Mouse (Mus musculus) neural tube, embryonic 12.5 days (tissue): ENCODE results near the gene Setd5. TPM values are rescaled to one million over a fixed set of nuclear protein-coding genes. Genes with fewer than 3 reads are reported as not detected.

Experiments used
- ATAC-seq: fragments of 200-750 bp; cut with Nextera tagmentation; 2 replicates; pipeline ENCODE4 v1.8.0; 2017; ENCODE audit warnings: low read depth, mild to moderate bottlenecking, moderate TSS enrichment, moderate library complexity; ENCODE audit not compliant: low FRiP score
- H3K27ac ChIP-seq: fragments of 300-500 bp; sonication (generic); 2 replicates; pipeline ENCODE4 v1.5.1; 2016
- H3K27me3 ChIP-seq: fragments of 300-500 bp; sonication (generic); replicated peaks from 2 replicates; pipeline ENCODE4 v1.6.1; 2016; ENCODE audit warnings: mild to moderate bottlenecking
- H3K36me3 ChIP-seq: fragments of 300-500 bp; sonication (generic); 2 replicates; pipeline ENCODE4 v1.6.1; 2016; ENCODE audit warnings: mild to moderate bottlenecking
- H3K4me1 ChIP-seq: fragments of 300-500 bp; sonication (generic); 2 replicates; pipeline ENCODE4 v1.6.1; 2016
- H3K4me2 ChIP-seq: fragments of 300-500 bp; sonication (generic); replicated peaks from 2 replicates; pipeline ENCODE4 v1.6.1; 2016; ENCODE audit warnings: mild to moderate bottlenecking
- H3K4me3 ChIP-seq: fragments of 300-500 bp; sonication (generic); 2 replicates; pipeline ENCODE4 v1.5.1; 2016
- H3K9ac ChIP-seq: fragments of 300-500 bp; sonication (generic); 2 replicates; pipeline ENCODE4 v1.6.1; 2016; ENCODE audit warnings: mild to moderate bottlenecking
- H3K9me3 ChIP-seq: fragments of 300-500 bp; sonication (generic); 2 replicates; pipeline ENCODE4 v1.6.1; 2016; ENCODE audit warnings: mild to moderate bottlenecking
- WGBS: fragments of 180-500 bp; shearing (Covaris S2); methylation state at CpG from one replicate; pipeline ENCODE4 v1.1.7; 2016; 5-methylcytosine and 5-hydroxymethylcytosine counted together
- polyA plus RNA-seq: library from polyadenylated mRNA; unstranded; fragments of >200 nt; fragmentation: Nextera tagmentation; extraction: Ambion mirVana; gene quantifications from 2 replicates; pipeline ENCODE4 v1.2.1, GENCODE M21; 2016

Setd5 gene
- polyA plus RNA-seq, 1 experiment from 2014 or later, result 50.5 TPM

DNA sequence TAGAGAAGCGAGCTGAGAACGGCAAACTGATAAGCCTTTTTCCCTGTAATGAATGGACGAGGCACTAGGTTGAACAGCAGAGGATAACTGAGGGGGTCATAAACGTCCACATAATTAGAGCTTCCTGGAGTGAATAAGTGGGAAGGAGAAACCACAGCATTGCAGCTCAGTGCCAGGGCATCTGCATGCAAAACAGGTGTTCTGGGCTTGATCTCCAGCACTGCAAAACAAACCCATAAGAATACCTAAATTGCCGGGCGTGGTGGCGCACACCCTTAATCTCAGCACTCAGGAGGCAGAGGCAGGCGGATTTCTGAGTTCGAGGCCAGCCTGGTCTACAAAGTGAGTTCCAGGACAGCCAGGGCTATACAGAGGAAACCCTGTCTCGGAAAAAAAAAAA, 13.8 kb upstream of the Setd5 start:
- Histone ChIP-seq H3K4me1 (no peaks in the 10 kb centered on the region), H3K9me3 (no peaks in the 10 kb centered on the region), H3K27ac (no peak overlapping the region), H3K4me2 (no peak overlapping the region), H3K4me3 (no peak overlapping the region), H3K9ac (no peak overlapping the region), H3K36me3 (peaks cover 87% of the 10 kb centered on the region), H3K27me3 (no peaks in the 10 kb centered on the region)
- no peak for ATAC-seq
- WGBS, result 85% methylated on average over 10 of the region's 10 CpGs

DNA sequence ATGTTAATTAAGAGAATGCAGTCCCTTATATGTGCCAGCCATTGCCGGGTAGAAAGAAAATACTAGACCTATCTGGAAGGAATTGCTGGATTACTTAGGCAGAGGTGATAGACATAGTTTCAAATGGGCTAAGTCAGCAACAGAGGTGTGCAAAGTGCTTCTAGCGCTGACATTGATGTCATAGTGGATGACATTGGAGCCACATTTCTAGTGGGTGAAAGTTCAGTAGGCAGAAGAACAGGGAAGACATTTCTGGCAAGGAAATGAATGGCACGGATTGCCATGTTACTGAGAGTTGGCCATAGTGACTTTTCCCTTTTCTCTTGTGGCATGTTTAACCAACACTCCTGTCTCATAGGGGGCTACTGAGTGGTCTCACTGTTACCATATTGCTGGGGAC, 12.0 kb upstream of the Setd5 start:
- Histone ChIP-seq H3K27ac (no peak overlapping the region), H3K4me2 (no peak overlapping the region), H3K9me3 (no peaks in the 10 kb centered on the region), H3K4me1 (no peaks in the 10 kb centered on the region), H3K36me3 (peaks cover 82% of the 10 kb centered on the region), H3K27me3 (no peaks in the 10 kb centered on the region), H3K4me3 (no peak overlapping the region), H3K9ac (no peak overlapping the region)
- ATAC-seq, result no peak
- WGBS, result 95% methylated on average over 3 of the region's 3 CpGs

DNA sequence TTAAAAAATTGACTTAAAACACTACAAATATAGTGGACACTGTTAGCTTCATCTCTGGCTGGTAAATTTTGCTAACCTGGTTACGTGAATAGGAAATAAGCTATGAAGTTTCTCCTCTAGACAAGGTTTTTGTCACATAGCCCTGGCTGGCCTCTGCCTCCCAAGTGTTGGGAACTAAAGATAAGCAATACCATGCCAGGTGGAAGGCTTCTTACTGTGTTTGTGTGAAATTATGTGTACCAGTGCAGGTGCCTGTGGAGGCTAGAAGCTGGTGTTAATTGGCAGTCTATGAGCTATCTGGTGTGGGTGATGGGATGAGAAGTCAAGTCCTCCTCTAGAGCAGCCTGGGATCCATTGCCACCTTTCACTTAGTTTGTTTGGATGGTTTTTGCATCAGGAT, 8.0 kb upstream of the Setd5 start:
- no peaks in the 10 kb centered on the region for H3K9me3 ChIP-seq
- WGBS, result 100% methylated on average over 1 of the region's 1 CpGs

DNA sequence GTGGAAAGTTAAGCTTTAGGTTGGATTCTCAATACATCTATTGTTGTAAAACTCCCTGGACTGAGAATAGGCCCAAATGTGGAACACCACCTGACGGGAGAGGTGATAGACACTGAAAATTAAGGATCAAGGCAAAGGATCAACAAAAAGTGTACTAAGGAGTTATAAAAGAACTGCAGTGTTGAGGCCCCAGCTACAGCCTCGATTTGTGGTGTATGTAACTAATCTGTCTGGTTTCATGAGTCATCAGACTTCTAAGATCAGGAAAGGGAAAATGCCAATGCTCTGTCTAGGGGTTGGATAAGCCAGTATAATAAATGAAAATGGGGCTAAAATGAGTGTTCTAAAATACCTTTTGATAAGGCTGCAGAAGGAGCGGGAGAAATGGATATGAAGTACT, 1.9 kb upstream of the Setd5 start:
- 37% methylated on average over 3 of the region's 3 CpGs for WGBS
- Histone ChIP-seq H3K9ac (peak overlapping the region; percentile 63), H3K36me3 (no peaks in the 10 kb centered on the region), H3K4me2 (peak overlapping the region; percentile 73), H3K27me3 (no peaks in the 10 kb centered on the region), H3K27ac (no peak overlapping the region), H3K9me3 (no peaks in the 10 kb centered on the region), H3K4me1 (peaks cover 33% of the 10 kb centered on the region), H3K4me3 (peak overlapping the region; percentile 93)
- no peak for ATAC-seq

More for the DNA sequence above, 8.0 kb upstream of the Setd5 start:
- ATAC-seq, result no peak
- Histone ChIP-seq H3K27me3 (no peaks in the 10 kb centered on the region), H3K9ac (no peak overlapping the region), H3K4me2 (no peak overlapping the region), H3K27ac (no peak overlapping the region), H3K4me1 (0 out of 2 replicates have a peak, but pooled peaks cover 4% of the 10 kb centered on the region), H3K4me3 (no peak overlapping the region), H3K36me3 (peaks cover 46% of the 10 kb centered on the region)

DNA sequence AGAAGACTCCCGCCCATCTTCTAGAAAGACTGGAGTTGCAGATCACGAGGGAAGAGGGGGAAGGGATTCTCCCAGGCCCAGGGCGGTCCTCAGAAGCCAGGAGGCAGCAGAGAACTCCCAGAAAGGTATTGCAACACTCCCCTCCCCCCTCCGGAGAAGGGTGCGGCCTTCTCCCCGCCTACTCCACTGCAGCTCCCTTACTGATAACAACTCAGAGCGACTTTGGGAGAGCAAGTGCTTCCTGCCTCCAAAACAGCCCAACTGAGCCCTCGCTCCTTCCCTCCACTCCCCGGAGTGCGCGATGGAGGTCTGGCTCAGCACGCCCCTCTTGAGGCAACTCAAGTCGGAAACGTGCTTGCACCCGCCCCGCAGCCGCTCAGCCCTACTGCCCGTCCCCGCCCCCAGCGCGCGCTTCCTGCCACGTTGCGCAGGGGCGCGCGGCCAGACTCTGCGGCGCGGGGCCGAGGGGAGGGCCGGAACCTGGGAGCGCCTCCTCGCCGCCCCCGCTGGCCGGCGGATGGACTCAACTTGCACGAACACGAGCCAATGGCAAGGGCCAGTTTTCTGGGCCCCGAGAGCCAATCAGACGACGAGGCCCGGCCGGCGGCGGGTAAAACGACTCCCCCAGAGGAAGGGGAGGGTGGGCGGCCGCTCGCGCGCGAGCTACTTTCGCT, 1.0 kb upstream of the Setd5 start:
- Histone ChIP-seq H3K4me2 (peak overlapping the region; percentile 73), H3K9me3 (no peaks in the 10 kb centered on the region), H3K9ac (peak overlapping the region; percentile 63), H3K4me1 (peaks cover 34% of the 10 kb centered on the region), H3K27me3 (no peaks in the 10 kb centered on the region), H3K27ac (peak overlapping the region; percentile 100), H3K36me3 (no peaks in the 10 kb centered on the region), H3K4me3 (peak overlapping the region; percentile 93)
- ATAC-seq, result peak; percentile 81
- WGBS, result under 1% methylated on average over 54 of the region's 55 CpGs

DNA sequence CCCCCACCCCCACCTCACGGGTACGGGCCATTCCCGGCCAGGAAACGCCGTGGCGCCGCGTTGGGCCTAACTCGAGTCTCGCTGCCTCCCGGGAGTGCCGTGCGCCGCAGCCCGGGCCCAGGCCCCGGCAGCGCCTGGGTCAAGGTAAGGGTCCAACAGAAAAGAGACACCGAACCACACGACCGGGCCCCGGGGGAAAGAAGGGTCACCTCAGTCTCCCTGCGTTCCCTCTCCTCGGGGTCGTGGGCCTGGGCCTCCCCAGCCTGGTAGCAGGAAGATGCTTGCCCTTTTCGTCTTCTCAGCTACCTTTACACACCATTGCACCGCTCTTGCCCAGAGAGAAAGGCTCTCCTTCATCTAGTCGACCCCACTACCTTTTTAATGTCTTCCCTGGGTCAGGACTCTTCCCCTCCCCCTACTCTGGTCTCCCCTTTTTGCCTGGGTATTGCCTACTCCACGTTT, 435 bp downstream of the Setd5 start:
- Histone ChIP-seq H3K4me2 (peak overlapping the region; percentile 73), H3K27ac (peak overlapping the region; percentile 100), H3K9me3 (no peaks in the 10 kb centered on the region), H3K4me1 (peaks cover 46% of the 10 kb centered on the region), H3K27me3 (no peaks in the 10 kb centered on the region), H3K4me3 (peak overlapping the region; percentile 93), H3K9ac (peak overlapping the region; percentile 99), H3K36me3 (no peaks in the 10 kb centered on the region)
- under 1% methylated on average over 28 of the region's 28 CpGs for WGBS
- no peak for ATAC-seq

DNA sequence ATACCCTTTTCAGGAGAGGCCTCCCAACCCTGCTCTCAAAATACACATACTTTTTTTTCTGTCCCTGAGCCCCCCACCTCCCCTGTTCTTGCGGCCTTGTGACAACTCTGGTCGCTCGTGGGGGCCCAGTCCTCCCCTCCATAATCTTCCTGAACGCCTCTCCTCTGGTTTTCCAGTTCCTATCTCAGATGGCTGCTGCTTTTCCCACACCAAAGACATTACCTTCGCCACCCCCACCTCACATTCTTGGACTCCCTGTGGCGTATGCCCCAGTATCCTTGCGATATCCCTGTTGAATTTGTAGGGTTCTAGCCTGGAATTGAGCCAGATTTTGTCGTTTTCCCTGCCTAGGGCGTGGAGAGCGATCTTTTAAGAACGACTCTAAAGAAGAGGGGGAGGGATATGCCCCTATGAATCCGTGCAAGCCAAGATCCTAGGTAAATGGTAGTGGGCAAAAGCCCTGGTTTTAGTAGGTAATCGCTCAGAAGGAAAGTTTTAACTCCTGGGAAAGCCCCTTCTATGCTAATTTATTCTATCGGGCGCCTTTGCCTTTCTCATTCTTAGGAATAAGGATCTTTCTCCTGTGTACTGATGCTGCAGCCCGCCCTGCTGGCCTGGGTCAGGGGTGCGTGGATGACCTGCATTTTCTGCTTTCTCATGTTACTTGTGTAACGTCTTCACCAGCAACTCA, 1.0 kb downstream of the Setd5 start:
- no peak for ATAC-seq
- peak overlapping the region; percentile 93 for H3K4me3 ChIP-seq
- H3K36me3 ChIP-seq, result no peaks in the 10 kb centered on the region
- H3K9ac ChIP-seq, result peak overlapping the region; percentile 99
- no peaks in the 10 kb centered on the region for H3K9me3 ChIP-seq
- peaks cover 47% of the 10 kb centered on the region for H3K4me1 ChIP-seq
- H3K4me2 ChIP-seq, result peak overlapping the region; percentile 73
- peak overlapping the region; percentile 100 for H3K27ac ChIP-seq
- WGBS, result under 1% methylated on average over 18 of the region's 18 CpGs
- no peaks in the 10 kb centered on the region for H3K27me3 ChIP-seq

DNA sequence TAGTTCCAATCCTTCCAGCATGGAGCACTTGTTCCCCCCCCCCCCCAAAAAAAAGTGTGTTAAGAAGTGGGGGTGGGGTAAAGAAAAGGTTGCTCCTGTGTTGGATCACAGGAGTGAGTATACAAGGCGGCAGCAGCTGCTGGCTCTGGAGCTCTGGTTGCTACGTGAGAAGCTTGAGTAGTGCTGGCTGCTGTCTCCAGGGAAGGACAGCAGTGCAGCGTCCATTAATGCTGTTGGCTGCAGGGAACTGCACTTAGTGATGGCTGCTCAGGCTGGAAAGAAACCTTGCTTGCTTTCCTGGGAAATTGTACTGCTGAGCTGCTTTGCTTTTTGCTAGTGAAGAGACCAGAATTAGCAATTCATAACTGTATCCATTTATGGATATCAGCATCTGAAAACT, 2.3 kb downstream of the Setd5 start:
- Histone ChIP-seq H3K27me3 (no peaks in the 10 kb centered on the region), H3K4me3 (peak overlapping the region; percentile 32), H3K4me2 (peak overlapping the region; percentile 73), H3K27ac (peak overlapping the region; percentile 32; the same call in 1 of the 2 replicates), H3K9me3 (no peaks in the 10 kb centered on the region), H3K9ac (peak overlapping the region; percentile 99), H3K4me1 (peaks cover 42% of the 10 kb centered on the region), H3K36me3 (no peaks in the 10 kb centered on the region)
- no peak for ATAC-seq
- WGBS, result 0% methylated on average over 3 of the region's 3 CpGs

DNA sequence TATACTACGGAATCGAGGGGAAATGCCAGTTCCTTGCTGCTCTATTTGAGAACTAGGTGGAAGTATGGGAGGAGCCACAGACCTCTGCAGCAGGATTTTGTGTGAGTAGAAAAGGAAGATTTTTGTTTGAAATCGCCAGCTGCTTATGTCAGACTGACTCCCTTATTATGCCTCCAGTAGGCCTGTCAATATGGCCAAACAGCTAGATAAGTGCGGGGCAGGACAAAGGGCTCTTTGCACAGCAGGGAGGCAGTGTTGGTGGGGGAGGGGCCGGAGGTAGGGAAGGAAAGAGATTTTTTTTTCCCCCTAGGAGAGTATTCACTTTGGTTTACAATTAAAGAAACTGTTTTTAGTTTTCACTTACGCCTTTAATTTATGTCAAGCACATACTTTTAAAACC, 5.1 kb downstream of the Setd5 start:
- Histone ChIP-seq H3K9ac (0 out of 2 replicates have a peak overlapping the region, but pooled peaks have one; percentile 26), H3K27ac (peak overlapping the region; percentile 46; the same call in 1 of the 2 replicates), H3K4me2 (peak overlapping the region; percentile 51), H3K27me3 (no peaks in the 10 kb centered on the region), H3K36me3 (no peaks in the 10 kb centered on the region), H3K9me3 (no peaks in the 10 kb centered on the region), H3K4me3 (no peak overlapping the region), H3K4me1 (peaks cover 30% of the 10 kb centered on the region)
- WGBS, result 17% methylated on average over 6 of the region's 6 CpGs
- ATAC-seq, result no peak

DNA sequence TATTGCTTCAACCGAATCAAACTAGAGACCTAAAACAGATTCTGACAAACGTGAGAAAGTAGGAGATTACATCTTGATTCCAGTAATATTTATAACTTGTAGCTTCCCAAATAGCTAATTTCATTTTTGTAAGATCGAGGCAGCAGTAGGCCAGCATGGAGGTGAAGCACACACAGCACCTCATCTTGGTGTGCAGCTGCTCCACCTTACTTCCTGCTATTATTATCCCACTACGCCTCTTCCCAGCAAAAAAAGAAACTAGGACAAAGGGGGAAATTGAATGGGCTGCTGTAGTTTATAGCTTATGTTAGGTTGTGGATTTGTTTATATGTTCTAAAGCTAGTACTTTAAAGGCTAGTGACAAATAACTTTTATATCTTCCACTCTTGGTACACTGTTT, 7.4 kb downstream of the Setd5 start:
- Histone ChIP-seq H3K4me1 (peaks cover 19% of the 10 kb centered on the region), H3K27ac (no peak overlapping the region), H3K36me3 (no peaks in the 10 kb centered on the region), H3K4me3 (no peak overlapping the region), H3K4me2 (no peak overlapping the region), H3K9ac (no peak overlapping the region), H3K27me3 (no peaks in the 10 kb centered on the region), H3K9me3 (no peaks in the 10 kb centered on the region)
- ATAC-seq, result no peak
- 68% methylated on average over 4 of the region's 4 CpGs for WGBS

DNA sequence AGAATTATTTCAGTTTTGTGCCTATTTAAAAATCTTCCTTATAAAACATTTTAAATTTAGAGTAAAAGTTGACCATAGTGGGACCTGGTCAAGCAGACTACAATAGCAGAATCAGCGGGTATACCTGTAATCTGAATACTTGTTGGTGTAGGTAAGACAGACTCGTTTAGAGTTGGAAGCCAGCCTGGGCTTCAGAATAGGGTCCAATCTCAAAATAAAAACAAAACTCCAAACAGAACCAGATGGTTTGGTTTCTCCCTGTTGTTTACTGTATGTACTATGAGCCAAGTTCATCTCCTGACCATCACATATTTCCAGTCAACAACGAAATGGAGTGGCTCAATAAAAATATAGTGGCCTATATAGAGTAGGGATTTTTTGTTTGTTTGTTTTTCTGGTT, 16.0 kb downstream of the Setd5 start:
- WGBS, result 94% methylated on average over 3 of the region's 3 CpGs
- ATAC-seq, result no peak
- H3K4me2 ChIP-seq, result no peak overlapping the region
- H3K27ac ChIP-seq, result no peak overlapping the region
- no peak overlapping the region for H3K9ac ChIP-seq
- no peak overlapping the region for H3K4me3 ChIP-seq
- H3K9me3 ChIP-seq, result no peaks in the 10 kb centered on the region
- no peaks in the 10 kb centered on the region for H3K36me3 ChIP-seq
- no peaks in the 10 kb centered on the region for H3K4me1 ChIP-seq
- H3K27me3 ChIP-seq, result no peaks in the 10 kb centered on the region

DNA sequence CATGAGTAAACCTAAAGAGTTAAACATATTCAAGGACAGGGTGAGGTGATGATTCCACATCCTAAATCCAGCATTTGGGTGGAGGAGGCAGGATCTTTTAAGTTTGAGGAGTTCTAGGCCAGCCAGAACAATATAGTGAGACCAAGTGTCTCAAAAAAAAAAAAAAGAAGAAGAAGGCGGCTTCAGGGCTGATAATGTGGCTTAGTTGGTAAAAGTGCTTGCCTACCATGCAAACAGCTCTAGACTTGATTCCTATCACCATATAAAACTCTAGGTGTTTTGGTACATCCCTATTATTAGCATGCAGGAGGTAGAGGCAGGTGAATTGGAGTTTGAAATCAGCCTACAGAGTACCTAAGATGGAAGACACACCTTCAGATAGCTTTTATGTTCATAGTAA, 18.4 kb downstream of the Setd5 start:
- Histone ChIP-seq H3K4me1 (peaks cover 6% of the 10 kb centered on the region; the same call in 1 of the 2 replicates), H3K4me3 (no peak overlapping the region), H3K27ac (no peak overlapping the region), H3K4me2 (no peak overlapping the region), H3K9me3 (no peaks in the 10 kb centered on the region), H3K9ac (no peak overlapping the region), H3K27me3 (no peaks in the 10 kb centered on the region), H3K36me3 (no peaks in the 10 kb centered on the region)
- no peak for ATAC-seq
- WGBS, result 94% methylated on average over 1 of the region's 1 CpGs
